Mouse (Mus musculus) left cerebral cortex, postnatal 14 days (tissue): ENCODE data around the gene Mfap4. TPM values are rescaled to one million over a fixed set of nuclear protein-coding genes. Genes with fewer than 3 reads are reported as not detected.

Experiments
- DNase-seq, 2 experiments: peaks; one replicate each; pipeline ENCODE4 v3.0.0; 2021 to 2022; ENCODE audit warnings: low spot score in 2 of 2, mixed read lengths in 1 of 2
- intact Hi-C: fragments of 180-260 bp; cut with DNase I; formaldehyde crosslinking; loops from one replicate; pipeline ENCODE4 v1.15.1; 2025
- total RNA-seq, 2 experiments: library from RNA; stranded (reverse); gene quantifications; 2 replicates each; pipeline ENCODE4 v1.2.3; 2021

Mfap4 gene
- total RNA-seq, 2 experiments from 2014 or later = 11.1 to 11.6 TPM

DNA sequence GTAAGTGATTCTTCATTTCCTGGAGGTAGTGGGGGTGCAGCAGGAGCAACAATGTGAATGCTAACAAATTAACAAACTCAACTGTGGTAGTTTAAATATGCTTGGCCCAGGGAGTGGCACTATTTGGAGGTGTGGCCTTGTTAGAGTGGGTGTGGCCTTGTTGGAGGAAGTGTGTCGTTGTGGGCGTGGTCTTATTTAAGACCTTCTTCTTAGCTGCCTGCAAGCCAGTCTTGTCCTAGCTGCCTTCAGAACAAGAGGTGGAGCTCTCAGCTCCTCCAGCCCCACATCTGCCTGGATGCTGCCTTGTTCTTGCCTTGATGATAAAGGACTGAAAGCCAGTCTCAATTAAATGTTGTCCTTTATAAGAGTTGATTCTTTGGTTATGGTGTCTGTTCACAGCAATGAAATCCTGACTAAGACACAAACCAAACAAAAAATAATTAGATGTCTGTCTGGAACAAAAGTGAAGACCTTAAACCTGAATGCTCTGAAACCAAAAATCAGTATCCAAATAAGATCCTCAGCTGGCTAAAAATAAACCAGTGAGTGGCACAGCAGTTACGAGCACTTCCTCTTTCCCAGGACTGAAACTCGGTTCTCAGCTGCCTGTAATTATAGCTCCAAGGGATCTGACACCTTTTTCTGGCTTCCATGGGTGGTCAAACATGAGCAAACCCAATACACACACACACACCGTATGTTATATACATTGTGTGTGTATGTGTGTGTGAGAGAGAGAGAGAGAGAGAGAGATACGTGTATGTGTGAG, 13.7 kb downstream of the Mfap4 start:
- intact Hi-C loops = no loop called here
- DNase-seq = peak in 1 of 2 experiments; percentile 45

DNA sequence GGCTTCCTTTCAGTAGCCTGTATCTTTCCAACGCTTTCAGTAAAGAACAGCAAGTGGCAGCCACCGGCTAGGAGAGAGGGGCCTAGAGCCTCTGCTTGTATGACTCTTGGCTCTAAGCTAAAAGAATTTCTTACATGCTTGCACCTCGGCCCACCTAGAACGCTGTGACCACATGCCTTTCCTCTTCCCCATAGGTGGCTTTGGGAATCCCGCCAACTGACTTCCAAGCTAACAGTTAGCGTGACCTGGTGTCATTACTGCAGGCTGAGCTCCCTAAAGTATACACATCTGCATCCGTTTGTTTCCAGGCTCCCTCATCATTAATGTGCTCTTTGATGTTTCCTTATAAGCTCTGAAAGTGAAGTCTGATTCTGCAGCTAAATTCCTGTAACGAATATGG, 18.7 kb downstream of the Mfap4 start:
- no peak for DNase-seq
- intact Hi-C loops = loop anchor here (5.0 to 10.0 kb wide), 3 partner anchors 87 to 399 kb away; no protein-coding TSS in a partner anchor

DNA sequence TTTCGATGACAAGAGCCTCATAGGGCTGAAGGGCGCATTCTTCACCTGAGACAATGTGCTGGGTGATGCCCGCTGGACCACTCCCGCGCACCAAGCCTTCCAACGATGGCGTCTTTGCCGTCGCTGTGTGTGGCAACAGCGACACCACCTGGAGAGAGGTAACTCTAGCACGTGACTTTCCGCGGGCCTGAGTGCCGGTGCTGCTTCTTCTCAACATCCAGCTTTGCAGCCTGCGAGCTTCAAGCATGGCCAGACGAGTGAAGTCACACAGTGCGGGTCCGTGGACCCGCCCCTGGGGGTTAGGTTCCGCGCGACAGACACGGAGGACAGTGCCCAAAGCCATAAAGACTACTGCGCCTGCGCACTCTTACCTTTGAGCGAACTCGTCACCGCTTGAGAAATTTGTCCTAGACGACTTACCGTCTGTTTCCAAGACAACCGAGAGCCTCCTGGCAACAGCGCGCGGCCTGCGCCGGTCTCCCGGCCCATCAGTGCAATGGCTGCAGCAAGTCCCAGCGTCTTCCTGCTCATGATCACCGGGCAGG, 19.6 kb downstream of the Mfap4 start, which contains the start of gene B9d1:
B9d1 (plus strand) TSS at position 432 of the 545 bp plus-strand sequence.
- peak; percentile 98 to 99 for DNase-seq
- intact Hi-C loops = loop anchor here (5.0 to 10.0 kb wide), 4 partner anchors 87 to 400 kb away; no protein-coding TSS in a partner anchor

DNA sequence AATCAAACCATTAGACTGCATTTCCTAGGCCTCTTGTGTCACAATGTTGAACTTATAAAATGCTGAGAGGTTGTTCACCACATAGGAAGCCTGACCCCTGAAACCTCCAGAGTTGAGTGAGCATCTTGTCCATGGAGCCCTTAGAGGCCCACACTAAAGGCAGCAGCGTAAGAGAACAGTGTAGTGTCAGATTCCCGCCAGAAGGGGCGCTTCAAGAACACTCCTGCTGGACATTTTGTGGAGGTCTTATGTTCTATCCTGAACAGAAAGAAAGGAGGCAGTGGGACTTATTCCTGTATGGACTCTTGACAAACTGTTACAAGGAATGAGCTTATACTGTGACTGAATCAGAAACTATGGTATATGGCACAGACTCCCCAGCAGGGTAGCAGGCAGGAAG, 29.7 kb downstream of the Mfap4 start:
- intact Hi-C loops = loop anchor here (5.0 kb wide), 1 partner anchor 197 kb away; no protein-coding TSS in a partner anchor
- DNase-seq = peak; percentile 54 to 55

DNA sequence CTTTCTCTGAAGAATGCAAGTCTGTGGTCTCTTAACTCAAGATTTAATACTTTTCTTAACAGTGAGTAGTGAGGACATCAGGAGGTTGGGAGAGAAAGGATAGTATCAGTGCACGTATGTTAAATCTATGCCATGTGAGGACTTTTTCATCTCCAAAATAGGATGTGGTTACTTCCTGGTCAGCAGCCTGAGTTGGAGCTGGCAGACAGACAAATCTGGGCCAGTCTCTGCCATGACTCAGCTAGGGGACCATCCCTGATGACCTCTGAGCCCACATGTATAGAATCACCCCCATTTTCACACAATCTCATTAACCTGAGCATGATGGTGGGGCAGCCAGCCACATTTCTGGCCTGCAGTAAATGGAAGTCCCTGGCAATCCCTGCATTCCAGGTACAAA, 32.7 kb downstream of the Mfap4 start:
- intact Hi-C loops = no loop called here
- DNase-seq = no peak

DNA sequence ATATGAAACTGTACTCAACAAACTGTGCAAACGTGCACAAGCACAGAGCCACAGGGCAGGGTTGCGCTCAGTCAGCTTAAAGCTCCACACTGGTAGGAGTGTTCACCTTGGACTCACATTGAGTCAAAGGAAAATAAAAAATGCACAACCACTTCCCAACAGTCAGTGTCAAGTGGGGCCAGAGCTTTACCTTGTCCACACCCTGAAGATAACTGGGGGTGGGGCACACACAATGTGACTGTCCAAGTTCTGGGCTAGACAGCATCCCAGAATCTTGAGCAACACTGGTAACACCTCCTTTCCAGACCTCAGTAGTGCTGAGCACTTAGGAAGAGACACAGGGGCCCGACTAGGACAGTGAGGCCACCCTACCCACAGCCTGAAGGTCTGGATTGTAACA, 33.6 kb downstream of the Mfap4 start:
- DNase-seq = no peak
- intact Hi-C loops = no loop called here

DNA sequence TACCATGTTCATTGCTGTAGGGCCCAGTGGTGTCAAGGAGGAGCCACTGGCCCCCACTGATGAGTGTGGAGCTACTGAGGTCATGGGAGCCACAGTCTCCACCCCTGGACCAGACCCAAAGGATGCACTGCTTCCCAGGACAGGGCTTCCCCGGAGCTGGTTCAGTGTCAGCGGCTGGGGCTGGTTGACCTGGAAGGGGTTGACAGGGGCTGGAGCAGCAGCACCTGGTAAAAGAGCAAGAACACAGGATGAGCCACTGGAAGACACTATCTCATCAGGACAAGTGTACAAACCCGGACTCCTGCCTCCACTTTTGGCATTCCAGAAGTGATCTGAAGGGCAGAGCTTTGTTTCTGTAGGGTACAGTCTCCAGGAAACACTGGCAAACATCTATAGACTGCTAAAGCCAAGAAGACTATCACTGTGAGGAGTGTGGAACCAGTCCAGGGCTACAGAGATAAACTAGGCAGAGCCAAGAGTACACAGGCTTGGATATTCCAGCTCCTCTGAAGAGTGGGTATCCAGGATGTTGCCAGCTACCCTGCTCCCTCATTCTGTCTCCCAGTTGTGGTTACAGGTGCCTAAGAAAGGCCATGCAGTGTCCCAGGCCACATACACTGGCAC, 34.4 kb downstream of the Mfap4 start:
- no peak for DNase-seq
- intact Hi-C loops = no loop called here

DNA sequence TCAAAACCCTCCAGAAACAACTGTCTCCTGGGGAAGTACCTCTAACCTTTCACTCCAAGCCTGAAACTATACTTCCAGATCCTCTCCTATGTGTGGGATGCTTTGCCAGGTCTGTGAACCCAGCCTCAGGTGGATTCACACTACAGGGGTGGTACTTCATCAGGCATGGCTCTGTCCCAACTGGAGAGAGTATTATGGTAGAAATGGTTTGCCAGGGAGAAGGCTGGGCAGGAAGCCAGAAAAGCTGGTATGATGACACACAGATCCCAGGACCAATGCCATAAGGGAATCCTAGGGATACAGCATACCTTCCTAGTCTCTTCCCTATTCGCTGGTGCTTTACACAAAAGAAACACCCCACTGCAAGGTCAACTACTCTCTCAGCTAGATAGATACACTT, 41.6 kb downstream of the Mfap4 start:
- intact Hi-C loops = no loop called here
- DNase-seq = peak in 1 of 2 experiments; percentile 53

DNA sequence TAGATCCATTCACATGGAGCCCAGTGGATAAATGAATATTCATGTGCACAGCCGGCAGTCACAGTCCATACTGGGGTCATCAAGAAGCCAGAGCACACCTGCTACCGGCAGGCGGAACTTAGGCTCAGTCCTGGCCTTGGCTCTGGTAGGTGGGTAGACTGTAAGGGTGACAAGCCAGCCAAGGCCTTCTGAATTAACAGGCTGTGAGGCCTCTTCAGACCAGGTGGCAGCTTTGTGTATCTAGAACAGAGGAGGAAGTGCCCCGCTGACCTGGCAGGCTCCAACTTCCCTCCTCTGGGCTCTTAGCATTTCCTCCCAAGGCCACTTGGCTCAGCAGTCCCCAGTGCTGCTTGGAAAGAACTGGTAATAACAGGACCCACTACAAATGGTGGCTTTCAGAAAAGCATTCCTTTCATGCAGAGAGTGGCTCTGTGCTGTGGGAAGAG, 44.1 kb downstream of the Mfap4 start:
- intact Hi-C loops = no loop called here
- DNase-seq = peak; percentile 49 to 53

DNA sequence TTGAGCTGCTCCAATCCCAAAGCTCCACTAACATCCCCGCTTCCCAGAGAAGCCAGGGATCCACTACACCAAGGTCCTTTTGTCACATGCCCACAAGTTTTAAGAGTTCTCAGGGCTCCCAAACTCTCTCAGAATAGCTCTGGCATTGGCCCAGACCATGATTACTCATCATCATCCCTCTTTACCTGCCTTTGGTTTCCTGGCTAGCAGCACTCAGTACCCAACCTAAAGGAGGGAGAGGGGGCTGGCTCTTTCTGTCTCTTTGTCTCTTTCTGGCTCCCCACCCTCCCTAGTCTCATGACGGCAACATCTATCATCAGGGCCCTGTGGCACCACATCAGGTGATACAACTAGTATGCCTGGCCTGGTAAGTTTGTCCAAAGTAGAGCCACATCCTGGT, 47.6 kb downstream of the Mfap4 start:
- no peak for DNase-seq
- intact Hi-C loops = no loop called here

DNA sequence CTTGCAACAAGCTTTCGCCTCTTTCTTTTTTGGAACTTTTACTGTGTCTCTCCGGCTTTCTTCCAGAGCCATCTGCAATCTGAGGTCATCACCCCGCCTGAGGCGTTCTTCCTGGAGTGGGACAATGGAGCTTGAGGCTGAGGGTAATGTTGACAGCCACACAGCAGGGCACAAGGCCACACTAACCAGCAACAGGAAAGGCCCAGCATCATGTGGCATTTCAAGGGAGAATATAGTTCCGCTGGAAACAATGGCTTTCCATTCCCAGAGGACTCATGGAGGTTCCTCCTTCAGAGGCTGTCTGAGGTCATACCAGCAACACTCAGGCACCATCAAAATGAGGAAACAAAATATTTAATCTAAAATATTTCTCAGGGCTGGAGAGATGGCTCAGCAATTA, 48.3 kb downstream of the Mfap4 start:
- DNase-seq = no peak
- intact Hi-C loops = no loop called here

DNA sequence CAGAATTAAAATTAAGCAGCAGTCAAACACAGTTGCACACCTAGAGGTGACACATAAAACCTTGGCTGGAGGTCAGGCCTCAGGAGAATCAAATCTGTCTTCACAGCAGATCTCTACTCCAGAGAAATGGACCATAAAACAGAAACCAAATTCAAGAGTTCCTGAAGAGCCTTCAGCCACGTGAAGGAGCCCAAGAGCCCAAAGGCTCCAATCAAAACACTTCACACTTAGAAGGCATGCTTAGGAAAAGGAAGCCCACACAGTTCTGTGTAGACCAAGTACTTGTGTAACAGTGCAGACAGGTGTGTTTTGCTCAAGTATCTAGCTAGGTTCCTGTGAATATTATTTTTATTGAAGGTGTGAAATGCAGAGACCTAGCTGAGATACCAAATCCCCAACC, 50.3 kb downstream of the Mfap4 start:
- intact Hi-C loops = loop anchor here (5.0 kb wide), 1 partner anchor 37 kb away; no protein-coding TSS in a partner anchor
- no peak for DNase-seq

DNA sequence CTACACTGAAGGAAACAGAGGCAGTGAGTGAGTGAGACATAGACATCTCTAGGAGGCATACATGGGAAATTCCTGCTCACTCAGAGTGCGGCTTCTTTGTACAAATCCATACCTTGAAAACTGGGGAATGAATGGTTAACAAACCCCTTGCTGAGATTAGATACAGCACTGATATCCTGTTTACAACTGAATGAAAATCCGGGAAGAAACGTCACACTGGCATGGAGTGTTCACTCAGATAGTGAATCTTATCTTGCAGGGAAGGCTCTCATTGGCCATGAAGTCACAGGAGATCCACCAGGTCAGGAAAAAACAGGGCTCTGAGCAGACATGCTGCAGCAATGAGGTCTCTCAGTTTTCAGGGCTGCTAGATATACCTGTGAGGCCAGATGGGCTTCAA, 51.7 kb downstream of the Mfap4 start:
- intact Hi-C loops = loop anchor here (5.0 kb wide), 1 partner anchor 35 kb away; no protein-coding TSS in a partner anchor
- DNase-seq = no peak

DNA sequence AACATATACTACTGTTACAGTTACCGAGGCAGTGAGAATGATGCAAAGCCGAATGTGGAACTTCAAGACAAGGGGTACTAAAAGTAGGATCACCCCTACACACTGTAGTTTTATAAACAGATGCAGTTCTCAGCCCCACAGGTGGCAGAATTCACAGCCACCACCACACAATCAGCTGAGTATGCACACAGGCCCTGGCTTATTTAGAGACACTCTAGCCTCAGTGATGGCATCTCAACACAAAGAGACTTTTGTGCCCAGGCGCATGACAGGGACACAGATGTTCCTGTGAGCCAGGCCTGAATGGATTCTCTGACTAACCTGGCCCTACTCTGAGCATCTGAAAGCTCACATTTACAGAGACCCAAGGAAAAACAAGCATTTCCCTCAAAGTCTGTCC, 52.1 kb downstream of the Mfap4 start:
- intact Hi-C loops = loop anchor here (5.0 kb wide), 1 partner anchor 35 kb away; no protein-coding TSS in a partner anchor
- peak; percentile 39 to 49 for DNase-seq

Other genes with a start within 250 kb of the Mfap4 start
- gene Aldh3a2, start 218.0 kb upstream of the Mfap4 start, total RNA-seq = 10 to 100 TPM; 45.2 to 50.3 TPM
- gene Slc47a2, start 142.6 kb upstream of the Mfap4 start, total RNA-seq = under 1 TPM; 0.27 to 0.64 TPM
- 1 to 10 TPM; 3.7 to 4.1 TPM for gene Slc47a1, start 107.1 kb upstream of the Mfap4 start, total RNA-seq
- 100 to 1,000 TPM; 275 to 322 TPM for gene Rnf112, start 31.3 kb upstream of the Mfap4 start, total RNA-seq
- 10 to 100 TPM; 30.5 to 32.4 TPM for gene Mapk7, start 9.0 kb downstream of the Mfap4 start, total RNA-seq
- 10 to 100 TPM; 38.0 to 44.1 TPM for gene B9d1, start 19.7 kb downstream of the Mfap4 start, total RNA-seq
- 100 to 1,000 TPM; 115 TPM for gene Epn2, start 94.3 kb downstream of the Mfap4 start, total RNA-seq
- gene Grap, start 167.8 kb downstream of the Mfap4 start, total RNA-seq = 1 to 10 TPM; 6.7 to 9.2 TPM
- gene Fam83g, start 198.7 kb downstream of the Mfap4 start, total RNA-seq = under 1 TPM in 1 of 2 experiments, not detected in 1; 0.09 TPM
- under 1 TPM; 0.18 to 0.27 TPM for gene Slc5a10, start 235.4 kb downstream of the Mfap4 start, total RNA-seq